Comparison of ENCODE assay signal across 21 mouse cellular contexts in the genomic region with DNA sequence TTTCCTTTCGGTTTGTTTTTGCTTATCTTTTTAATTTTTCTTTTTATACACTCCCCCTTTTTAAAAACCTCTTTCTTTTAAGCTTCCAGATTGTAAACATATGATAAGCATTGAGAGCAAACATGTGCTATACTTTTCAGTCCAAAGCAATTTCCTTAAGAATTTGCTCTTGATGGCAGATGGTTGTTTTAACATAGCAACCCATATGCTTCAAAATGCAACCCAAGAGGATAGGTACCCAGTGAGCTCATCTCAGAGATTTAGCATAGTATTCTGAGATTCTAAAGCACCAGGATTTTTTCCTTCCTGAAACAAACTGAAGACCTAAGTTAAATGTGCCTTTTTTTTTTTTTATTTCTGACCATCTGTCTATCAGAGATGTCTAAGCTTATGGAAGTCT.
"Had no signal": no experiment of that assay in that cellular context is flagged by ENCODE, and none has a peak within 500 bp of the region (broad histone marks: within the 10 kb centered on the region; RNA-seq: fewer than 3 reads in every experiment).

No protein-coding gene starts in this region.

- H3K9me3 ChIP-seq: liver, embryonic 13.5 days; lung, embryonic 15.5 days; megakaryocyte, embryonic 14.5 days; midbrain, embryonic 12.5 days; midbrain, embryonic 15.5 days; neural tube, embryonic 12.5 days; neural tube, embryonic 15.5 days; stomach, embryonic 15.5 days had no signal

- H3K27ac ChIP-seq: left cerebral cortex, adult 2 months; liver, embryonic 13.5 days; lung, embryonic 15.5 days; midbrain, embryonic 12.5 days; midbrain, embryonic 15.5 days; neural tube, embryonic 12.5 days; neural tube, embryonic 15.5 days; stomach, embryonic 15.5 days had no signal

- H3K4me1 ChIP-seq: liver, embryonic 13.5 days; megakaryocyte, embryonic 14.5 days; midbrain, embryonic 15.5 days; neural tube, embryonic 12.5 days had no signal

- H3K4me2 ChIP-seq: liver, embryonic 13.5 days; lung, embryonic 15.5 days; midbrain, embryonic 12.5 days; midbrain, embryonic 15.5 days; neural tube, embryonic 12.5 days; neural tube, embryonic 15.5 days; stomach, embryonic 15.5 days had no signal

- DNase-seq: kidney, adult 9 months; kidney, postnatal 14 days; kidney, postnatal 4 days; layer of hippocampus, adult 9-11 months; layer of hippocampus, postnatal 36 days; liver, embryonic 13.5 days; lung, postnatal 10 days; lung, postnatal 36 days; retina, postnatal 1 day; right cerebral cortex, postnatal 25 days; spleen, adult 18-20 months; thymus, adult 18-20 months; thymus, postnatal 36 days had no signal

- H3K36me3 ChIP-seq: liver, embryonic 13.5 days; lung, embryonic 15.5 days; midbrain, embryonic 12.5 days; midbrain, embryonic 15.5 days; neural tube, embryonic 12.5 days; neural tube, embryonic 15.5 days; stomach, embryonic 15.5 days had no signal

- H3K27me3 ChIP-seq: liver, embryonic 13.5 days; lung, embryonic 15.5 days; megakaryocyte, embryonic 14.5 days; midbrain, embryonic 12.5 days; midbrain, embryonic 15.5 days; neural tube, embryonic 12.5 days; neural tube, embryonic 15.5 days; stomach, embryonic 15.5 days had no signal

- H3K9ac ChIP-seq: liver, embryonic 13.5 days; lung, embryonic 15.5 days; midbrain, embryonic 12.5 days; midbrain, embryonic 15.5 days; neural tube, embryonic 12.5 days; neural tube, embryonic 15.5 days; stomach, embryonic 15.5 days had no signal

- ATAC-seq: midbrain, embryonic 15.5 days had no signal

- H3K4me3 ChIP-seq: left cerebral cortex, adult 2 months; liver, embryonic 13.5 days; lung, embryonic 15.5 days; megakaryocyte, embryonic 14.5 days; midbrain, embryonic 12.5 days; midbrain, embryonic 15.5 days; neural tube, embryonic 12.5 days; neural tube, embryonic 15.5 days; stomach, embryonic 15.5 days had no signal
